Mouse (Mus musculus): ENCODE measurements around the gene Cacna1c.

GRCm38 (mm10) chr6:118994272-118995061 is 201.8 kb downstream of the Cacna1c start:
- no peak for TF ChIP-seq POU5F1 (IDR thresholded peaks at IDR 0.05; ENCODE audit: borderline replicate concordance, low read length)
- no peak for TF ChIP-seq CTCF (conservative IDR thresholded peaks at IDR 0.05; ENCODE audit: low read length)
- TF ChIP-seq NANOG (IDR thresholded peaks at IDR 0.05; ENCODE audit: borderline replicate concordance, low read length), result no peak
